Mouse (Mus musculus) kidney, postnatal 0 days (tissue): ENCODE data around the gene Abraxas1. TPM values are rescaled to one million over a fixed set of nuclear protein-coding genes. Genes with fewer than 3 reads are reported as not detected.

Source experiments
- ATAC-seq: fragments of 200-750 bp; cut with Nextera tagmentation; replicated peaks from 2 replicates; pipeline ENCODE4 v1.8.0; 2017; ENCODE audit warnings: low read depth, moderate number of reproducible peaks, moderate TSS enrichment, moderate library complexity; ENCODE audit not compliant: low FRiP score
- DNase-seq: peaks from one replicate; pipeline ENCODE4 v3.0.0-alpha.2; 2016; ENCODE audit warnings: low spot score
- H3K27ac ChIP-seq: fragments of 300-500 bp; sonication (generic); 2 replicates; pipeline ENCODE4 v1.5.1; 2014; ENCODE audit warnings: mild to moderate bottlenecking
- H3K27me3 ChIP-seq: fragments of 300-500 bp; sonication (generic); 2 replicates; pipeline ENCODE4 v1.6.1; 2014; ENCODE audit warnings: low read length, mixed read lengths; ENCODE audit not compliant: insufficient read depth
- H3K36me3 ChIP-seq: fragments of 300-500 bp; sonication (generic); 2 replicates; pipeline ENCODE4 v1.6.1; 2014; ENCODE audit warnings: low read length, mixed read lengths; ENCODE audit not compliant: insufficient read depth
- H3K4me1 ChIP-seq: fragments of 300-500 bp; sonication (generic); replicated peaks from 2 replicates; pipeline ENCODE4 v1.6.1; 2014; ENCODE audit warnings: antibody characterized with exemption, low read length, mixed read lengths; ENCODE audit not compliant: insufficient read depth
- H3K4me2 ChIP-seq: fragments of 300-500 bp; sonication (generic); 2 replicates; pipeline ENCODE4 v1.6.1; 2014; ENCODE audit warnings: mild to moderate bottlenecking, low read length, moderate library complexity, mixed read lengths
- H3K4me3 ChIP-seq: fragments of 300-500 bp; sonication (generic); replicated peaks from 2 replicates; pipeline ENCODE4 v1.5.1; 2014; ENCODE audit warnings: low read depth, low read length
- H3K9ac ChIP-seq: fragments of 300-500 bp; sonication (generic); 2 replicates; pipeline ENCODE4 v1.6.1; 2014; ENCODE audit warnings: low read depth, low read length
- H3K9me3 ChIP-seq: fragments of 300-500 bp; sonication (generic); replicated peaks from 2 replicates; pipeline ENCODE4 v1.6.1; 2016; ENCODE audit warnings: low read length, inconsistent platforms, mixed read lengths
- CTCF ChIP-seq: IDR thresholded peaks from 2 replicates; pipeline ENCODE4 v1.5.1; 2016; ENCODE audit warnings: antibody characterized with exemption, low read depth, mild to moderate bottlenecking, moderate library complexity
- WGBS: fragments of 180-500 bp; shearing (Covaris S2); extraction: QIAGEN DNeasy Blood & Tissue Kit; methylation state at CpG from one replicate; pipeline ENCODE4 v1.1.7; 2014; 5-methylcytosine and 5-hydroxymethylcytosine counted together
- polyA plus RNA-seq: library from polyadenylated mRNA; unstranded; fragments of >200 nt; fragmentation: Nextera tagmentation; extraction: Ambion mirVana; gene quantifications from 2 replicates; pipeline ENCODE4 v1.2.1, GENCODE M21; 2015

The Abraxas1 gene
- polyA plus RNA-seq, 1 experiment from 2014 or later: 24.7 TPM

DNA sequence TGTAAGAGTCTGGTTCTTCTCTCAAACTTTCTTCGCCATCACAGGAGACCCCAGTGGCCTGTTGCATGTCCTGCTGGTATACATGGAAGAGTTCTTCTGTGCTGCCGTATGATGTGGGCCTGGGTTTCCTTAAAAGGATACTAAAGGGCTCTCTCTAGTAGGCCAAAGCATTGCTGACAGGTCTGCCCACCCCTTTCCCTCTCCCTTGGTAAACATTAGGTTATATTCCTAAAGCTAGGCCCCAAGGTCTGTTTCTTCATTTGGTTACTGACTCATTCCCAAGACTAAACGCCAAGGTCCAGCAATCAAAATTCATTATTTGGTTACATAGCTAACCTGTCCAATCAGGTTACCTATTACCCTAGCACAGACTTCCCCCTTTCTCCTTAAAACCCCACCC lies 11.9 kb upstream of the Abraxas1 start:
- TF ChIP-seq CTCF: no peak
- no peak for DNase-seq
- Histone ChIP-seq H3K36me3 (no peaks in the 10 kb centered on the region), H3K9ac (no peak overlapping the region), H3K27me3 (no peaks in the 10 kb centered on the region), H3K27ac (no peak overlapping the region), H3K9me3 (no peaks in the 10 kb centered on the region), H3K4me1 (no peaks in the 10 kb centered on the region), H3K4me3 (no peak overlapping the region), H3K4me2 (no peak overlapping the region)
- ATAC-seq: no peak
- WGBS: 86% methylated on average over 3 of the region's 3 CpGs

DNA sequence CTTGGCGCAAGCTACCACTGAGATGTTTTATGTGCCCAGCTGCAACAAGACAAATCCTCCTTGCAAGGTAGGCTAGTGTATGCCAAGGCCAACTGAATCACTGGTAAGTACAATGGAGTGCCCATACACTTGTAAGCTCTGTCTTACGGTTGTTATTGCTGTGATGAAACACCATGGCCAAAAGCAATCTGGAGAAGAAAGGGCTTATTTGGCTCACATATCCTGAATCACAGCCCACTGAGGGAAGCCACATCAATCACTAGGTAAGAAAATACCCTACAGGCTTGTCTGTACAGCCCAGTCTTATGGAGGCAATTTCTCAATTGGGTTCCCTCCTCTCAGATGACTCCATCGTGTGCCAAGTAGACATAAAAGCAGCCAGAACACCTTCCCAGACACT lies 7.9 kb upstream of the Abraxas1 start:
- no peak for TF ChIP-seq CTCF
- DNase-seq (no peak), ATAC-seq (no peak)
- Histone ChIP-seq H3K27ac (no peak overlapping the region), H3K27me3 (no peaks in the 10 kb centered on the region), H3K4me1 (no peaks in the 10 kb centered on the region), H3K4me3 (no peak overlapping the region), H3K9me3 (no peaks in the 10 kb centered on the region), H3K4me2 (no peak overlapping the region), H3K9ac (no peak overlapping the region), H3K36me3 (no peaks in the 10 kb centered on the region)
- WGBS: 69% methylated on average over 3 of the region's 3 CpGs

DNA sequence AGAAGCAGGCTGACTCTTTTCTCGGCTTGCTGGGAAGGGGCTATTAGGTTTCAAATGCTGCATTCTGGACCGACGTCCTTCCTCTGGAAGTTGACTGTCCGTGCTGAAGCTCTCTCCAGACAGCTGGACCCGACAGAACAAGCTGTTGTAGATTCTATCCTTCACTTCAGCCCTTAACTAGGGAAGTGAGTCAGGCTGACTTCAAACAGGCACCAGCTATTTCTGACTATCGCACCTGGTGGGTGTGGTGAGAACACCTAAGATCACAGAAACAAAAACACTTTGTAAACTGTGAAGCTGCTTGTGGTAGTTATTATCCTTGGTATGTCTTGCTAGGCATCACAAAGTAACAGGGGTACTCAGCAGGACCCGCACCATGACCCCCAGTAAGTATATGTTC lies 5.8 kb upstream of the Abraxas1 start:
- Histone ChIP-seq H3K9me3 (no peaks in the 10 kb centered on the region), H3K4me3 (no peak overlapping the region), H3K27ac (no peak overlapping the region), H3K27me3 (no peaks in the 10 kb centered on the region), H3K9ac (no peak overlapping the region), H3K36me3 (no peaks in the 10 kb centered on the region), H3K4me1 (no peaks in the 10 kb centered on the region), H3K4me2 (no peak overlapping the region)
- DNase-seq (no peak), ATAC-seq (no peak)
- 50% methylated on average over 7 of the region's 7 CpGs for WGBS
- TF ChIP-seq CTCF: no peak

DNA sequence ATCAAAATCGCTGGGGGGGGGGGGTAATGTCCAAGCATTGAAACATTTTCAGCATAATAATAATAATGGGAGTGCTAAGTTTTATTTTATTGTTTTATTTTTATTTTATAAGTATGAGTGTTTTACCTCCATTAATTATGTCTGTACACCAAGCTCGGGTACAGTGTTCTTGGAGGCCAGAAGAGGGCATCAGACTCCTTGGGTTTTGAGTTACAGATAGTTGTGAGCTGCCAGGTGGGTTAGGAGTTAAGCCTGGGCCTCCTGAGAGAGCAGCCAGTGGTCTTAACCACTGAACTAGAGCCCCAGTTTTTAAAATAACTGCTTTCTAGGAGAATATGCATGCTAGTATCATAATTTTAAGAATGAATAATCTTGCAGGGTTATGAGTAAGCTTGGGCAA lies 5.2 kb upstream of the Abraxas1 start:
- peak; percentile 67 for TF ChIP-seq CTCF
- DNase-seq: peak; percentile 69
- ATAC-seq: no peak
- no peak overlapping the region for H3K27ac ChIP-seq
- no peaks in the 10 kb centered on the region for H3K36me3 ChIP-seq
- 11% methylated on average over 2 of the region's 2 CpGs for WGBS
- H3K9ac ChIP-seq: no peak overlapping the region
- H3K4me2 ChIP-seq: no peak overlapping the region
- no peak overlapping the region for H3K4me3 ChIP-seq
- H3K27me3 ChIP-seq: no peaks in the 10 kb centered on the region
- no peaks in the 10 kb centered on the region for H3K4me1 ChIP-seq
- no peaks in the 10 kb centered on the region for H3K9me3 ChIP-seq

DNA sequence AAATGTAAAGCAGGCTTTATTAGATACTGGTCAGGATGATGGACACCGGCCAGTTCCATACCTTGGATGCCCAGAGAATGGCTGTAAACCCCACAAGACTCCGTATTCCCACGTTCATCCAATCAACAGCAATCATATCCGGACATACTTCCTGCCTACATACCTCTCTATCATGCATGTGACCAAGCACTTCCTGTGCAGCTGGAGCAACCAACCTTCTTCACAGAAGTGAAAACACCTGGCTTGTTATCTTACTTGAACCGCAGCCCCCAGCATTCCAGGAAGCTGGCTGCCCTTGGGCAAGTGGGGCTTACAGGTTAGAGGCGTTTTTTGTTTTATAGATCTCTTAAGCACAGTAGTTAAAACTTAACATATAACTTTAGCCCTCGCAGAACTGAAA lies 2.1 kb upstream of the Abraxas1 start:
- Histone ChIP-seq H3K4me3 (no peak overlapping the region), H3K27me3 (no peaks in the 10 kb centered on the region), H3K4me1 (no peaks in the 10 kb centered on the region), H3K27ac (no peak overlapping the region), H3K36me3 (no peaks in the 10 kb centered on the region), H3K9ac (no peak overlapping the region), H3K4me2 (no peak overlapping the region), H3K9me3 (no peaks in the 10 kb centered on the region)
- DNase-seq (no peak), ATAC-seq (no peak)
- TF ChIP-seq CTCF: no peak
- WGBS: 73% methylated on average over 7 of the region's 7 CpGs

DNA sequence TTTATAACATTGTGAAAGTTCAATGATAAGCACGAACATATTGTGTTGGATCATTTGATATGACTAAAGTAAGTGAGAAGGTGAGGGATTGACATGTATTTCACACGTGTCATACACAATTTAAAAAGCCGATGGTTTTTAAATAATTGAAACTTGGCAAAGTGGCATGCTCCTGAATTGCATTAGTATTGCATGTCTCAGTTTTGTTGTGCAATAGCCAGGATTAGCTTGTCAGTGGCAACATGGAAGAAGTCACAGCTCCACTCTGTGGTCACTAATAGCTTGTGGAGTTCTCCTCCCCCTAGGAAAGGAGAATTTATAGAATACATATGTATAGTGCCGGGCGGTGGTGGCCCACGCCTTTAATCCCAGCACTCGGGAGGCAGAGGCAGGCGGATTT lies 610 bp upstream of the Abraxas1 start:
- H3K4me1 ChIP-seq: no peaks in the 10 kb centered on the region
- H3K9me3 ChIP-seq: no peaks in the 10 kb centered on the region
- no peak; the same call in 1 of the 2 replicates for TF ChIP-seq CTCF
- WGBS: 79% methylated on average over 8 of the region's 8 CpGs
- H3K27me3 ChIP-seq: no peaks in the 10 kb centered on the region
- H3K27ac ChIP-seq: no peak overlapping the region
- no peak for DNase-seq
- no peak overlapping the region for H3K4me3 ChIP-seq
- no peak for ATAC-seq
- no peaks in the 10 kb centered on the region for H3K36me3 ChIP-seq
- H3K4me2 ChIP-seq: peak overlapping the region; percentile 96
- no peak overlapping the region for H3K9ac ChIP-seq
